Mouse (Mus musculus): ENCODE data around the gene Gm3618. TPM values are rescaled to one million over a fixed set of nuclear protein-coding genes. Genes with fewer than 3 reads are reported as not detected.
"Not testable (repeated sequence)": the region's sequence is repeated elsewhere in the genome, so short reads cannot be mapped to it uniquely, and the experiment has no call there.

The Gm3618 gene
- not detected in 2 replicates for total RNA-seq (2014; fragmentation: Nextera tagmentation)
- not detected in 2 replicates for total RNA-seq (2017)

DNA sequence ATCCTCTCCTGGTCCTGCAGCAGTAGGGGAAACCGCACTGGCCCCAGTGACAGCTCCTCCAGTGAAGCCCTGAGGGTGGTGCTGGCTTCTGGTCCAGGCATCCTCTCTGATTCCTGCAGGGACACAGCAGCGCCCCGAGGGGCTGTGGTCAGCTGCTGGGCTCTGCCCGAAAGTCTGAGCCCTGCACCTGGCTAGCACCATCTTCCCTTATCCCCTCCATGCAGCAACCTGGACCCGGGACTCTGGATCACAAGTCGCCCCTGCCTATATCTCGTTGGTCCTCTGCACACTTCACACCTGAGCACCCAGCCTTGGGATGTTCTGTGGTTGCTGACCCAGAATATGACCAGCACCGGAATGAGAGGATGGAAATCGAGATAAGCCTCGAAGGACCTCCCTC is at the start of gene Gm3618:
TSS of gene Gm3618 (minus strand) at position 101 of the 400 bp plus-strand sequence.
- ATAC-seq (replicated peaks; ENCODE audit: poor library complexity, severe bottlenecking): not testable (repeated sequence)

DNA sequence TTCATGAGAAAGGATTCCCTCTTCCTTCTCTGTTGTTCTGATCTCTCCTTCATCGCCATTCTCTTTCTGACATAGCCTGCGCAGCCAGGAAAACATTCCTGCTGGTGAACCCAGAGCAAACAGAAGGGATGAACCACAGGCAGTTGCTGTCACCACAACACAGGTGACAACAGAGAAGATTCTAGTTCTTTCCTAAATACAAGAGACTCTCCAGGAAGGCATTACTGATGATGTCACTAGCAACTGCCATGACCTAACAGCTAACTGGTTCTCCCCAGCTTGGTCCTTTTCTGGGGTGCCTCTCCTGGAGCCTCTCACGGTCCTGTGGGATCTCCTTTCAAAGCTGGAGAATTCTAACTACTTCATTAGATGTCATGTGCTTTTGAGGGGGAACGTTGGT is 46.7 kb upstream of the Gm3618 start, which contains the start of gene Gm16440:
TSS of gene Gm16440 (minus strand) at position 101 of the 400 bp plus-strand sequence.
- ATAC-seq (replicated peaks; ENCODE audit: poor library complexity, severe bottlenecking): not testable (repeated sequence)

DNA sequence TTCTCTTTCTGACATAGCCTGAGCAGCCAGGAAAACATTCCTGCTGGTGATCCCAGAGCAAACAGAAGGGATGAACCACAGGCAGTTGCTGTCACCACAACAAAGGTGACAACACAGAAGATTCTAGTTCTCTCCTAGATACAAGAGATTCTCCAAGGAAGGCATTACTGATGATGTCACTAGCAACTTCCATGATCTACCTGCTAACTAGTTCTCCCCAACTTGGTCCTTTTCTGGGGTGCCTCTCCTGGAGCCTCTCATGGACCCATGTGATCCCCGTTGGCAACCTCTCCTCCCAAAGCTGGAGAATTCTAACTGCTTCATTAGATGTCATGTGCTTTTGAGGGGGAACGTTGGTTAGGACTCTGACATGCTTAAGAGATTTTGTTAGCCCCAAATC is 38.7 kb downstream of the Gm3618 start, which contains the start of gene Gm21103:
TSS of gene Gm21103 (minus strand) at position 101 of the 400 bp plus-strand sequence.
- ATAC-seq (replicated peaks; ENCODE audit: poor library complexity, severe bottlenecking): not testable (repeated sequence)

DNA sequence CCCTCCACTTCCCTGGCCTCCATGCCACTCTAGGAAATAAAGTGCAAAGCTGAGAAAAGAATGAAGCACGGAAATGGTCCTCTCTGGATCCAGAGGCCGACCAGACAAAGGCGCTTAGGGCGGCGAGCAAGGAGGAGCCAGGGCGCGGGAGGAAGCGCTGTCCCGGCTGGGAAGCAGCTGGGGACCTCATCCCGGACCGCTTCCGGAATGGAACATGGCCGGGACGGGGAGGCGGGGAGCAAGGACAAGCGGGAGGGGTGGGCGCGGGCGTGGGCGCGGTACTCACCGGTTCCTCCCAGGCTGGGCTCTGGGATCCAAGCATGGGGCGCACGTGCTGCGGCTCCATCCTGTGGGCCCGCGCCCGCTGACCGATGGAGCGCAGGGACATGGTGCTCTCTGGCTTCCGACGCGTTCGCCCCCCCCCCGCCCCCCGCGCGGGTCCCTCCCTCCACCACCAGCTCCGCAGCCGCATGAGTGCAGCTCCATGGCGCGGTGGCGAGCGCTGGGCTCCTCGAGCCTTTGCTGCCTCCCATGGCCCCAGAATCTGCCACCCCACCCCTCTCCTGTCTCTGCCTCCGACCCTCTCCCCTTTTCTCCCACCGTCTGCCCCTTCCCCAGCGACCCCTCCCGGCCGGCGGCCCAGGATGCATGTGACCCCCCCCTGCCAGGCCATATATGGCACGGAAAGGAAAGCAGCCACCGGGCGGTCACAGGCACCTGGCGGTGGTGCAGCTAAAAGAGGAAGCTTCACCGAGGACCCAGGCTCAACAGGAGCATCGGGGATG is 56.4 kb downstream of the Gm3618 start, which contains the start of gene Gm3411:
TSS of gene Gm3411 (minus strand) at position 320 of the 785 bp plus-strand sequence.
- ATAC-seq (replicated peaks; ENCODE audit: poor library complexity, severe bottlenecking): not testable (repeated sequence)

Other genes starting within 250 kb of the Gm3618 start
- gene Gm8206, start 249.7 kb downstream of the Gm3618 start, total RNA-seq (2014; fragmentation: Nextera tagmentation): not detected in 2 replicates
- 0.30 TPM in 1 of 2 replicates, not detected in the other for gene Gm8206, start 249.7 kb downstream of the Gm3618 start, total RNA-seq (2017)
- 0.70 and 0.86 TPM in 2 replicates for gene Gm3468, start 235.0 kb downstream of the Gm3618 start, total RNA-seq (2014; fragmentation: Nextera tagmentation)
- not detected in 2 replicates for gene Gm3468, start 235.0 kb downstream of the Gm3618 start, total RNA-seq (2017)
- not detected in 2 replicates for gene Gm3476, start 217.9 kb downstream of the Gm3618 start, total RNA-seq (2014; fragmentation: Nextera tagmentation)
- not detected in 2 replicates for gene Gm3476, start 217.9 kb downstream of the Gm3618 start, total RNA-seq (2017)
- not detected in 2 replicates for gene Gm21560, start 124.4 kb downstream of the Gm3618 start, total RNA-seq (2014; fragmentation: Nextera tagmentation)
- gene Gm21560, start 124.4 kb downstream of the Gm3618 start, total RNA-seq (2017): not detected in 2 replicates
- not detected in 2 replicates for gene Gm3411, start 56.4 kb downstream of the Gm3618 start, total RNA-seq (2014; fragmentation: Nextera tagmentation)
- not detected in 2 replicates for gene Gm3411, start 56.4 kb downstream of the Gm3618 start, total RNA-seq (2017)
- gene Gm21103, start 38.8 kb downstream of the Gm3618 start, total RNA-seq (2014; fragmentation: Nextera tagmentation): not detected in 2 replicates
- gene Gm21103, start 38.8 kb downstream of the Gm3618 start, total RNA-seq (2017): not detected in 2 replicates
- gene Gm16440, start 46.6 kb upstream of the Gm3618 start, total RNA-seq (2014; fragmentation: Nextera tagmentation): not detected in 2 replicates
- not detected in 2 replicates for gene Gm16440, start 46.6 kb upstream of the Gm3618 start, total RNA-seq (2017)
- not detected in 2 replicates for gene Gm3591, start 68.8 kb upstream of the Gm3618 start, total RNA-seq (2014; fragmentation: Nextera tagmentation)
- 0.13 TPM in 1 of 2 replicates, not detected in the other for gene Gm3591, start 68.8 kb upstream of the Gm3618 start, total RNA-seq (2017)
- not detected in 2 replicates for gene Gm3594, start 100.9 kb upstream of the Gm3618 start, total RNA-seq (2014; fragmentation: Nextera tagmentation)
- not detected in 2 replicates for gene Gm3594, start 100.9 kb upstream of the Gm3618 start, total RNA-seq (2017)
- not detected in 2 replicates for gene Gm8356, start 193.6 kb upstream of the Gm3618 start, total RNA-seq (2014; fragmentation: Nextera tagmentation)
- gene Gm8356, start 193.6 kb upstream of the Gm3618 start, total RNA-seq (2017): not detected in 2 replicates
- not detected in 2 replicates for gene Gm3629, start 246.9 kb upstream of the Gm3618 start, total RNA-seq (2014; fragmentation: Nextera tagmentation)
- not detected in 2 replicates for gene Gm3629, start 246.9 kb upstream of the Gm3618 start, total RNA-seq (2017)